Mouse (Mus musculus) liver, embryonic 11.5 days (tissue): ENCODE measurements around the gene Scamp2. TPM values are rescaled to one million over a fixed set of nuclear protein-coding genes. Genes with fewer than 3 reads are reported as not detected.
A peak's percentile ranks its signal among the peaks of the same experiment; 100 is the strongest.

ENCODE experiments used
- ATAC-seq: fragments of 200-750 bp; cut with Nextera tagmentation; replicated peaks from 2 replicates; pipeline ENCODE4 v1.8.0; 2017; ENCODE audit warnings: moderate number of reproducible peaks, mild to moderate bottlenecking, moderate TSS enrichment, moderate library complexity; ENCODE audit not compliant: low FRiP score
- DNase-seq: peaks from one replicate; pipeline ENCODE4 v3.0.0-alpha.2; 2017; ENCODE audit warnings: low spot score
- H3K27ac ChIP-seq: fragments of 300-500 bp; sonication (generic); 2 replicates; pipeline ENCODE4 v1.5.1; 2014; ENCODE audit warnings: mild to moderate bottlenecking, low read depth, low read length, control low read depth
- H3K27me3 ChIP-seq: fragments of 300-500 bp; sonication (generic); replicated peaks from 2 replicates; pipeline ENCODE4 v1.6.1; 2014; ENCODE audit warnings: low read length, mixed read lengths; ENCODE audit not compliant: control insufficient read depth, insufficient read depth
- H3K36me3 ChIP-seq: fragments of 300-500 bp; sonication (generic); 2 replicates; pipeline ENCODE4 v1.6.1; 2014; ENCODE audit warnings: mild to moderate bottlenecking, low read length, moderate library complexity, mixed read lengths; ENCODE audit not compliant: control insufficient read depth, insufficient read depth
- H3K4me1 ChIP-seq: fragments of 300-500 bp; sonication (generic); replicated peaks from 2 replicates; pipeline ENCODE4 v1.6.1; 2014; ENCODE audit warnings: low read length, mixed read lengths; ENCODE audit not compliant: control insufficient read depth, insufficient read depth
- H3K4me2 ChIP-seq: fragments of 300-500 bp; sonication (generic); 2 replicates; pipeline ENCODE4 v1.6.1; 2014; ENCODE audit warnings: mild to moderate bottlenecking, control low read depth, moderate library complexity
- H3K4me3 ChIP-seq: fragments of 300-500 bp; sonication (generic); 2 replicates; pipeline ENCODE4 v1.5.1; 2014; ENCODE audit warnings: low read depth, low read length, control low read depth
- H3K9ac ChIP-seq: fragments of 300-500 bp; sonication (generic); 2 replicates; pipeline ENCODE4 v1.6.1; 2014; ENCODE audit warnings: low read depth, low read length, control low read depth
- H3K9me3 ChIP-seq: fragments of 300-500 bp; sonication (generic); 2 replicates; pipeline ENCODE4 v1.6.1; 2016; ENCODE audit warnings: low read length, inconsistent platforms, mixed read lengths; ENCODE audit not compliant: control insufficient read depth
- WGBS: fragments of 180-500 bp; shearing (Covaris S2); extraction: QIAGEN DNeasy Blood & Tissue Kit; methylation state at CpG from one replicate; pipeline ENCODE4 v1.1.7; 2014; 5-methylcytosine and 5-hydroxymethylcytosine counted together
- polyA plus RNA-seq: library from polyadenylated mRNA; unstranded; fragments of >200 nt; fragmentation: Nextera tagmentation; extraction: Ambion mirVana; gene quantifications from 2 replicates; pipeline ENCODE4 v1.2.1, GENCODE M21; 2014

Gene Scamp2
- polyA plus RNA-seq, 1 experiment from 2014 or later: 47.6 TPM

- Histone ChIP-seq H3K9ac (no peak overlapping the region), H3K4me2 (no peak overlapping the region), H3K4me1 (no peaks in the 10 kb centered on the region), H3K36me3 (peaks cover 32% of the 10 kb centered on the region), H3K27ac (no peak overlapping the region), H3K9me3 (no peaks in the 10 kb centered on the region), H3K4me3 (no peak overlapping the region), H3K27me3 (no peaks in the 10 kb centered on the region)
- no peak for ATAC-seq
- no peak for DNase-seq
- WGBS: 73% methylated on average over 7 of the region's 7 CpGs
Observed at GRCm38 (mm10) chr9:57624295-57624694, 63.6 kb downstream of the Scamp2 start.

GRCm38 (mm10) chr9:57625674-57626500 is 65.1 kb downstream of the Scamp2 start:
- Histone ChIP-seq H3K9ac (no peak overlapping the region), H3K4me1 (no peaks in the 10 kb centered on the region), H3K9me3 (no peaks in the 10 kb centered on the region), H3K4me2 (no peak overlapping the region), H3K4me3 (no peak overlapping the region), H3K27me3 (no peaks in the 10 kb centered on the region), H3K36me3 (peaks cover 47% of the 10 kb centered on the region), H3K27ac (no peak overlapping the region)
- DNase-seq: peak; percentile 29
- WGBS: 89% methylated on average over 15 of the region's 15 CpGs
- no peak for ATAC-seq

- 90% methylated on average over 17 of the region's 17 CpGs for WGBS
- Histone ChIP-seq H3K4me1 (no peaks in the 10 kb centered on the region), H3K4me3 (no peak overlapping the region), H3K36me3 (peaks cover 56% of the 10 kb centered on the region), H3K27ac (no peak overlapping the region), H3K9me3 (no peaks in the 10 kb centered on the region), H3K4me2 (no peak overlapping the region), H3K9ac (no peak overlapping the region), H3K27me3 (no peaks in the 10 kb centered on the region)
- DNase-seq (no peak), ATAC-seq (no peak)
Observed at GRCm38 (mm10) chr9:57627191-57627590, 66.4 kb downstream of the Scamp2 start.

- Histone ChIP-seq H3K9me3 (no peaks in the 10 kb centered on the region), H3K9ac (no peak overlapping the region), H3K4me2 (no peak overlapping the region), H3K27ac (no peak overlapping the region), H3K27me3 (no peaks in the 10 kb centered on the region), H3K4me1 (no peaks in the 10 kb centered on the region), H3K4me3 (no peak overlapping the region), H3K36me3 (peaks cover 56% of the 10 kb centered on the region)
- DNase-seq (no peak), ATAC-seq (no peak)
- WGBS: 91% methylated on average over 11 of the region's 11 CpGs
Observed at GRCm38 (mm10) chr9:57627892-57628291, 67.1 kb downstream of the Scamp2 start.

- Histone ChIP-seq H3K4me3 (no peak overlapping the region), H3K4me1 (peaks cover 3% of the 10 kb centered on the region; the same call in 1 of the 2 replicates), H3K9ac (no peak overlapping the region), H3K4me2 (no peak overlapping the region), H3K36me3 (peaks cover 56% of the 10 kb centered on the region), H3K27ac (no peak overlapping the region), H3K27me3 (no peaks in the 10 kb centered on the region), H3K9me3 (no peaks in the 10 kb centered on the region)
- ATAC-seq (no peak), DNase-seq (no peak)
- 91% methylated on average over 12 of the region's 12 CpGs for WGBS
Observed at GRCm38 (mm10) chr9:57628717-57629116, 68.0 kb downstream of the Scamp2 start.

GRCm38 (mm10) chr9:57629118-57629874 is 68.6 kb downstream of the Scamp2 start:
- H3K4me2 ChIP-seq: no peak overlapping the region
- peaks cover 7% of the 10 kb centered on the region for H3K4me1 ChIP-seq
- peaks cover 56% of the 10 kb centered on the region for H3K36me3 ChIP-seq
- ATAC-seq (peak; percentile 64), DNase-seq (peak; percentile 82)
- no peaks in the 10 kb centered on the region for H3K27me3 ChIP-seq
- 68% methylated on average over 14 of the region's 14 CpGs for WGBS
- H3K27ac ChIP-seq: no peak overlapping the region
- no peak overlapping the region for H3K4me3 ChIP-seq
- no peaks in the 10 kb centered on the region for H3K9me3 ChIP-seq
- H3K9ac ChIP-seq: no peak overlapping the region

- ATAC-seq (no peak), DNase-seq (no peak)
- Histone ChIP-seq H3K36me3 (peaks cover 30% of the 10 kb centered on the region), H3K4me1 (peaks cover 27% of the 10 kb centered on the region), H3K9ac (no peak overlapping the region), H3K9me3 (no peaks in the 10 kb centered on the region), H3K27me3 (no peaks in the 10 kb centered on the region), H3K27ac (no peak overlapping the region), H3K4me2 (no peak overlapping the region), H3K4me3 (no peak overlapping the region)
- WGBS: 38% methylated on average over 4 of the region's 4 CpGs
Observed at GRCm38 (mm10) chr9:57633481-57634024, 72.8 kb downstream of the Scamp2 start.

- no peaks in the 10 kb centered on the region for H3K27me3 ChIP-seq
- no peak for ATAC-seq
- H3K9me3 ChIP-seq: no peaks in the 10 kb centered on the region
- H3K9ac ChIP-seq: peak overlapping the region; percentile 48; the same call in 1 of the 2 replicates
- DNase-seq: no peak
- H3K36me3 ChIP-seq: peaks cover 4% of the 10 kb centered on the region; the same call in 1 of the 2 replicates
- WGBS: 63% methylated on average over 3 of the region's 3 CpGs
- H3K4me2 ChIP-seq: peak overlapping the region; percentile 73
- H3K4me3 ChIP-seq: 0 out of 2 replicates have a peak overlapping the region, but pooled peaks have one; percentile 5
- H3K4me1 ChIP-seq: peaks cover 63% of the 10 kb centered on the region
- peak overlapping the region; percentile 87; the same call in 1 of the 2 replicates for H3K27ac ChIP-seq
Observed at GRCm38 (mm10) chr9:57637272-57637671, 76.5 kb downstream of the Scamp2 start.
